Mouse (Mus musculus): ENCODE results near the gene Snn.

Snn gene

GRCm38 (mm10) chr16:11084181-11084580 lies 23.4 kb downstream of the Snn start:
- no peak for DNase-seq (ENCODE audit: low spot score in 2 of 2)

- no peak for DNase-seq (ENCODE audit: low spot score in 2 of 2)
Measured at GRCm38 (mm10) chr16:11086299-11086698, 25.6 kb downstream of the Snn start.

GRCm38 (mm10) chr16:11086856-11087588 lies 26.3 kb downstream of the Snn start:
- no peak for DNase-seq (ENCODE audit: low spot score in 2 of 2)

GRCm38 (mm10) chr16:11090836-11091570 lies 30.3 kb downstream of the Snn start:
- DNase-seq (ENCODE audit: low spot score in 2 of 2), result no peak

- DNase-seq (ENCODE audit: low spot score in 2 of 2), result no peak
Measured at GRCm38 (mm10) chr16:11092061-11092460, 31.3 kb downstream of the Snn start.

- no peak for DNase-seq (ENCODE audit: low spot score in 2 of 2)
Measured at GRCm38 (mm10) chr16:11092523-11092922, 31.8 kb downstream of the Snn start.

GRCm38 (mm10) chr16:11093717-11094386 lies 33.1 kb downstream of the Snn start:
- DNase-seq (ENCODE audit: low spot score in 2 of 2), result no peak

- no peak for DNase-seq (ENCODE audit: low spot score in 2 of 2)
Measured at GRCm38 (mm10) chr16:11097301-11097700, 36.6 kb downstream of the Snn start.

- no peak for DNase-seq (ENCODE audit: low spot score in 2 of 2)
Measured at GRCm38 (mm10) chr16:11104905-11105304, 44.2 kb downstream of the Snn start.

- no peak for DNase-seq (ENCODE audit: low spot score in 2 of 2)
Measured at GRCm38 (mm10) chr16:11109198-11109740, 48.5 kb downstream of the Snn start.

- no peak for DNase-seq (ENCODE audit: low spot score in 2 of 2)
Measured at GRCm38 (mm10) chr16:11122625-11123024, 61.9 kb downstream of the Snn start.

- no peak for DNase-seq (ENCODE audit: low spot score in 2 of 2)
Measured at GRCm38 (mm10) chr16:11124110-11124509, 63.4 kb downstream of the Snn start.

Measured in frontal cortex, postnatal 10 days (tissue).